Mouse (Mus musculus) CH12.LX (cell line): ENCODE measurements around the gene Srcap. TPM values are rescaled to one million over a fixed set of nuclear protein-coding genes. Genes with fewer than 3 reads are reported as not detected.

ENCODE experiments used
- DNase-seq: peaks from one replicate; pipeline ENCODE4 v3.0.0-alpha.2; 2013; ENCODE audit errors: extremely low read depth
- H3K27ac ChIP-seq: 2 replicates; pipeline ENCODE4 v1.5.1; 2012; ENCODE audit warnings: low read depth, mild to moderate bottlenecking, control low read depth, moderate library complexity; ENCODE audit not compliant: insufficient read depth
- H3K27me3 ChIP-seq: replicated peaks from 2 replicates; pipeline ENCODE3; 2012; ENCODE audit warnings: inconsistent platforms
- H3K36me3 ChIP-seq, 2 experiments: replicated peaks in 1 of 2; 2 replicates each; pipeline versions ENCODE3 to v1.6.1; 2012; ENCODE audit warnings: inconsistent platforms in 1 of 2, low read length in 1 of 2, mild to moderate bottlenecking in 1 of 2, mixed read lengths in 1 of 2, moderate library complexity in 1 of 2; ENCODE audit not compliant: control insufficient read depth in 1 of 2, insufficient read depth in 1 of 2
- H3K4me1 ChIP-seq, 2 experiments: 2 replicates each; pipeline ENCODE4 v1.6.1; 2012; ENCODE audit warnings: inconsistent platforms in 1 of 2, moderate library complexity in 1 of 2; ENCODE audit not compliant: insufficient read depth in 2 of 2, control insufficient read depth in 1 of 2
- H3K4me2 ChIP-seq: 2 replicates; pipeline ENCODE4 v1.6.1; 2012; ENCODE audit warnings: low read depth, mild to moderate bottlenecking, control low read depth; ENCODE audit not compliant: poor library complexity, insufficient read depth, severe bottlenecking
- H3K4me3 ChIP-seq, 3 experiments: fragments of 150-350 bp in 1 of 3; sonication (generic) in 1 of 3; replicated peaks in 1 of 3; 2 replicates each; pipeline versions ENCODE3 to v1.5.1; 2011 to 2012; ENCODE audit warnings: low read depth in 2 of 3, low read length in 2 of 3, mild to moderate bottlenecking in 2 of 3, moderate library complexity in 2 of 3, control low read depth in 1 of 3, improper control_type of control experiment in 1 of 3, inconsistent platforms in 1 of 3, mixed read lengths in 1 of 3; ENCODE audit not compliant: poor library complexity in 1 of 3
- H3K79me2 ChIP-seq: replicated peaks from 2 replicates; pipeline ENCODE4 v1.6.1; 2012; ENCODE audit warnings: mild to moderate bottlenecking, moderate library complexity; ENCODE audit not compliant: control insufficient read depth, poor library complexity, insufficient read depth, severe bottlenecking; ENCODE audit errors: extremely low read depth
- H3K9ac ChIP-seq: 2 replicates; pipeline ENCODE4 v1.6.1; 2012; ENCODE audit warnings: low read depth, mild to moderate bottlenecking, control low read depth, moderate library complexity; ENCODE audit not compliant: insufficient read depth
- H3K9me3 ChIP-seq: replicated peaks from 2 replicates; pipeline ENCODE3; 2012; ENCODE audit warnings: low read length, inconsistent platforms, mixed read lengths
- BHLHE40 ChIP-seq: IDR thresholded peaks from 2 replicates; pipeline ENCODE4 v1.6.1; 2011; ENCODE audit warnings: mild to moderate bottlenecking, low read depth, low read length, improper control_type of control experiment
- CHD1 ChIP-seq: IDR thresholded peaks from 2 replicates; pipeline ENCODE4 v1.6.1; 2012; ENCODE audit warnings: low read depth, low read length, improper control_type of control experiment, inconsistent platforms
- CHD2 ChIP-seq: IDR thresholded peaks from 2 replicates; pipeline ENCODE4 v1.6.1; 2011; ENCODE audit warnings: low read length, improper control_type of control experiment
- ELF1 ChIP-seq: IDR thresholded peaks from 2 replicates; pipeline ENCODE4 v1.6.1; 2014; ENCODE audit warnings: low read depth, mild to moderate bottlenecking, inconsistent platforms, low read length, improper control_type of control experiment
- ETS1 ChIP-seq: conservative IDR thresholded peaks from 2 replicates; pipeline ENCODE4 v1.6.1; 2012; ENCODE audit warnings: low read depth, mild to moderate bottlenecking, inconsistent platforms, low read length, improper control_type of control experiment, moderate library complexity
- IRF4 ChIP-seq: IDR thresholded peaks from 2 replicates; pipeline ENCODE4 v1.6.1; 2014; ENCODE audit warnings: low read depth, mild to moderate bottlenecking, inconsistent platforms, low read length, improper control_type of control experiment
- KAT2A ChIP-seq: IDR thresholded peaks from 2 replicates; pipeline ENCODE4 v1.6.1; 2012; ENCODE audit warnings: low read length, improper control_type of control experiment, inconsistent platforms; ENCODE audit not compliant: insufficient replicate concordance
- MAX ChIP-seq: IDR thresholded peaks from 2 replicates; pipeline ENCODE4 v1.6.1; 2011; ENCODE audit warnings: low read length, improper control_type of control experiment
- MAZ ChIP-seq: IDR thresholded peaks from 2 replicates; pipeline ENCODE4 v1.6.1; 2012; ENCODE audit warnings: low read depth, mild to moderate bottlenecking, inconsistent platforms, low read length, improper control_type of control experiment, moderate library complexity
- MXI1 ChIP-seq: IDR thresholded peaks from 2 replicates; pipeline ENCODE4 v1.6.1; 2011; ENCODE audit warnings: mild to moderate bottlenecking, low read depth, low read length, improper control_type of control experiment
- NELFE ChIP-seq: IDR thresholded peaks from 2 replicates; pipeline ENCODE4 v1.6.1; 2011; ENCODE audit warnings: low read depth, low read length, improper control_type of control experiment
- NRF1 ChIP-seq: IDR thresholded peaks from 2 replicates; pipeline ENCODE4 v1.6.1; 2014; ENCODE audit warnings: low read depth, mild to moderate bottlenecking, inconsistent platforms, low read length, improper control_type of control experiment, moderate library complexity
- RAD21 ChIP-seq: IDR thresholded peaks from 2 replicates; pipeline ENCODE4 v1.6.1; 2011; ENCODE audit warnings: low read depth, mild to moderate bottlenecking, low read length, improper control_type of control experiment, moderate library complexity
- SIN3A ChIP-seq: IDR thresholded peaks from 2 replicates; pipeline ENCODE4 v1.6.1; 2012; ENCODE audit warnings: low read length, improper control_type of control experiment, inconsistent platforms
- TBP ChIP-seq: conservative IDR thresholded peaks from 2 replicates; pipeline ENCODE4 v1.6.1; 2011; ENCODE audit warnings: low read depth, low read length, improper control_type of control experiment
- UBTF ChIP-seq: IDR thresholded peaks from 2 replicates; pipeline ENCODE4 v1.6.1; 2012; ENCODE audit warnings: low read depth, mild to moderate bottlenecking, inconsistent platforms, low read length, improper control_type of control experiment, moderate library complexity
- ZKSCAN1 ChIP-seq: IDR thresholded peaks from 2 replicates; pipeline ENCODE4 v1.6.1; 2012; ENCODE audit warnings: low read depth, inconsistent platforms, low read length, improper control_type of control experiment, borderline replicate concordance
- dilution Hi-C: fragments of 300-500 bp; cut with MboI; formaldehyde crosslinking; loops from 2 replicates; pipeline ENCODE4 v1.14.3; 2020; ENCODE audit warnings: low sequenced_read_pairs; ENCODE audit not compliant: extremely low pct_unique_long_range_greater_than_20kb, extremely low pct_ligation_motif_present
- in situ Hi-C: fragments of 300-500 bp; cut with MboI; formaldehyde crosslinking; loops from 3 replicates; pipeline ENCODE4 v1.14.3; 2019; ENCODE audit warnings: low sequenced_read_pairs, low pct_ligation_motif_present, low pct_unique_long_range_greater_than_20kb, mixed read lengths
- polyA plus RNA-seq: library from polyadenylated mRNA; unstranded; fragments of >175 nt; gene quantifications from 2 replicates; pipeline ENCODE4 v1.2.1, GENCODE M21; 2012; ENCODE audit warnings: low read depth; ENCODE audit not compliant: insufficient read length
- total RNA-seq, 2 experiments: library from RNA; depleted of rRNA; stranded (reverse); fragments of 300-350 nt in 1 of 2; fragments of >200 nt in 1 of 2; gene quantifications; 2 replicates each; pipeline ENCODE4 v1.2.3; 2012 to 2014

Srcap gene
- total and polyA plus RNA-seq, 3 experiments: 4.1 to 28.1 (median 19.9) TPM

DNA sequence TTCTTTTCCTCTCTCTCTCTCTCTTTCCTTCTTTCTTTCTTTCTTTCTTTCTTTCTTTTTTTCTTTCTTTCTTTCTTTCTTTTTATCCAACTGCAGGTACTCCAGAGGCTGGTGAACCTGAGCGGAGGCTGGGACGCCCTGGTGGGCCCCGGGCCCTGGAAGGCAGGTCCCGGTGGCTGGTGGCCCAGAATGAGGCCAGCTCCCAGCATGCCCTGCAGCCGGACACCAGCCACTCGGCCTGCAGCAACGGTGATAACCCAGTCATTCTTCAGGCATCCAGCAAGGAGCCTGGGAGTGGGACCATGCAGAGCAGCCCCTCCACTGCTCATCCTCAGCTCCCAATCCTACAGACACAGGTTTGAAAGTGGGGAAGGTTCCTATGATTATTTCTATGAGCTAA, 4.1 kb downstream of the Srcap start:
- Histone ChIP-seq H3K4me2 (no peak overlapping the region), H3K27ac (no peak overlapping the region), H3K9me3 (no peaks in the 10 kb centered on the region)
- TF ChIP-seq KAT2A: no peak
- TF ChIP-seq RAD21: no peak
- no peak for TF ChIP-seq CHD1
- TF ChIP-seq ZKSCAN1: no peak
- no peak for TF ChIP-seq ETS1
- TF ChIP-seq, all 38 proteins: peak for 0
- in situ Hi-C loops (no loop called here), dilution Hi-C loops (no loop called here)
- Histone ChIP-seq H3K9ac (no peak overlapping the region), H3K27me3 (no peaks in the 10 kb centered on the region), H3K79me2 (peaks cover 52% of the 10 kb centered on the region), H3K4me3 (no peak overlapping the region), H3K36me3 (peaks cover 37 to 57% of the 10 kb centered on the region in 2 experiments), H3K4me1 (peaks cover 4 to 16% of the 10 kb centered on the region in 2 experiments)
- no peak for DNase-seq

DNA sequence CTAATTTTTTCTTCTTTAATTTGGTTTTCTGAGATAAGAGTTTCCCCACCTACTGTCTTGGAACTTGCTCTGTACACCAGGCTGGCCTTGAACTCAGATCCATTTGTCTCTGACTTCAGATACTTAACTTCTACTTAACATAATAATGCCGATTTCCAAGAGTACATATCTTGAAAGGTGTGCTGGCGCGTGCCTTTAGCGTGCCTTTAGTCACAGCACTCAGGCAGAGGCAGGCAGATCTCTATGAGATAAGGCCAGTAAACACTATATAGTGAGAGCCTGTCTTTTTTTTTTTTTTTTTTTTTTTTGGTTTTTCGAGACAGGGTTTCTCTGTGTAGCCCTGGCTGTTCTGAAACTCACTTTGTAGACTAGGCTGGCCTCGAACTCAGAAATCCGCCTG, 4.6 kb downstream of the Srcap start:
- Histone ChIP-seq H3K27me3 (no peaks in the 10 kb centered on the region), H3K4me2 (no peak overlapping the region), H3K27ac (no peak overlapping the region), H3K4me3 (no peak overlapping the region), H3K36me3 (peaks cover 41 to 62% of the 10 kb centered on the region in 2 experiments)
- no peak for TF ChIP-seq TBP
- no peak for TF ChIP-seq BHLHE40
- no peak for TF ChIP-seq SIN3A
- TF ChIP-seq CHD1: no peak
- no peak for TF ChIP-seq CHD2
- TF ChIP-seq MAZ: no peak
- no peak for TF ChIP-seq ZKSCAN1
- TF ChIP-seq UBTF: no peak
- TF ChIP-seq ELF1: no peak
- no peak for TF ChIP-seq NELFE
- TF ChIP-seq IRF4: no peak
- TF ChIP-seq ETS1: no peak
- TF ChIP-seq NRF1: no peak
- TF ChIP-seq MAX: no peak
- no peak for TF ChIP-seq MXI1
- TF ChIP-seq, all 38 proteins: peak for 0
- DNase-seq: no peak
- dilution Hi-C loops: no loop called here
- Histone ChIP-seq H3K9ac (no peak overlapping the region), H3K4me1 (peaks cover 4 to 13% of the 10 kb centered on the region in 2 experiments), H3K79me2 (peaks cover 52% of the 10 kb centered on the region), H3K9me3 (no peaks in the 10 kb centered on the region)
- in situ Hi-C loops: no loop called here
